Mouse (Mus musculus) limb, embryonic 12.5 days (tissue): ENCODE data around the gene Tex14. TPM values are rescaled to one million over a fixed set of nuclear protein-coding genes. Genes with fewer than 3 reads are reported as not detected.
"Not testable (repeated sequence)": the region's sequence is repeated elsewhere in the genome, so short reads cannot be mapped to it uniquely, and the experiment has no call there.

Source experiments
- ATAC-seq: fragments of 200-750 bp; cut with Nextera tagmentation; 2 replicates; pipeline ENCODE4 v1.8.0; 2017; ENCODE audit warnings: low read depth, moderate TSS enrichment; ENCODE audit not compliant: insufficient number of reproducible peaks, insufficient read depth, low FRiP score, low TSS enrichment
- H3K27ac ChIP-seq: fragments of 300-500 bp; sonication (generic); 2 replicates; pipeline ENCODE4 v1.5.1; 2016; ENCODE audit warnings: mild to moderate bottlenecking, moderate library complexity
- H3K27me3 ChIP-seq: fragments of 300-500 bp; sonication (generic); 2 replicates; pipeline ENCODE4 v1.6.1; 2016; ENCODE audit warnings: mild to moderate bottlenecking, moderate library complexity
- H3K36me3 ChIP-seq: fragments of 300-500 bp; sonication (generic); 2 replicates; pipeline ENCODE4 v1.6.1; 2016; ENCODE audit warnings: mild to moderate bottlenecking, moderate library complexity
- H3K4me1 ChIP-seq: fragments of 300-500 bp; sonication (generic); replicated peaks from 2 replicates; pipeline ENCODE4 v1.6.1; 2016
- H3K4me2 ChIP-seq: fragments of 300-500 bp; sonication (generic); 2 replicates; pipeline ENCODE4 v1.6.1; 2016; ENCODE audit warnings: mild to moderate bottlenecking, moderate library complexity
- H3K4me3 ChIP-seq: fragments of 300-500 bp; sonication (generic); replicated peaks from 2 replicates; pipeline ENCODE4 v1.5.1; 2016; ENCODE audit warnings: mild to moderate bottlenecking
- H3K9ac ChIP-seq: fragments of 300-500 bp; sonication (generic); replicated peaks from 2 replicates; pipeline ENCODE4 v1.6.1; 2016; ENCODE audit warnings: mild to moderate bottlenecking, moderate library complexity
- H3K9me3 ChIP-seq: fragments of 300-500 bp; sonication (generic); 2 replicates; pipeline ENCODE4 v1.6.1; 2016; ENCODE audit warnings: mild to moderate bottlenecking, moderate library complexity
- WGBS: fragments of 180-500 bp; shearing (Covaris S2); methylation state at CpG from one replicate; pipeline ENCODE4 v1.1.7; 2016; 5-methylcytosine and 5-hydroxymethylcytosine counted together
- polyA plus RNA-seq: library from polyadenylated mRNA; unstranded; fragments of >200 nt; fragmentation: Nextera tagmentation; extraction: Ambion mirVana; gene quantifications from 2 replicates; pipeline ENCODE4 v1.2.1, GENCODE M21; 2016

Tex14 gene
- polyA plus RNA-seq, 1 experiment from 2014 or later, result 0.81 TPM

DNA sequence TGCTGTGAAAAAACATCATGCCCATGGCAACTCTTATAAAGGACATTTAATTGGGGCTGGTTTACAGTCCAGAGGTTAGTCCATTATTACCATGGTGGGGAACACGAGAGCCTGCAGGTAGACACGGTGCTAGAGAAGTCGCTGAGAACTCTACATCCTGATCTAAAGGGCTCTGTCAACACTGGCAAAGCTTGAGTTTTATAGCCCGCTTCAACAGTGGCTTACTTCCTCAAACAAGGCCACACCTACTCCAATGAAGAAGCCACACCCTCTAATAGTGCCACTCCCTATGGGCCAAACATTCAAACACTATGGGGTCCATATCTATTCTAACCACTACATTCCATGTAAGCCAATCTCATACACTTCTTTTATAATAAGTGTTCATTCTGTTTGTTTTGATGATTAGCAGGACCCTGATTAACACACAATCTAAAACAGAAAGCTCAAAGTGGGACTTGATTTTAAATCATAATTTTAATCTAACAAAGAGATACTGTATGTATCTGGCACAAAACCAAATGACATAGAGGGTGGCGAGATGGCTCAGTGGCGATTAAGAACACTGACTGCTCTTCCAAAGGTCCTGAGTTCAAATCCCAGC is 61.2 kb downstream of the Tex14 start:
- H3K9me3 ChIP-seq, result no peaks in the 10 kb centered on the region
- H3K4me3 ChIP-seq, result no peak overlapping the region
- ATAC-seq, result no peak
- H3K4me1 ChIP-seq, result peaks cover 15% of the 10 kb centered on the region; the same call in 1 of the 2 replicates
- H3K27ac ChIP-seq, result no peak overlapping the region
- 0 out of 2 replicates have a peak, but pooled peaks cover 3% of the 10 kb centered on the region for H3K27me3 ChIP-seq
- H3K4me2 ChIP-seq, result no peak overlapping the region
- 69% methylated on average over 6 of the region's 6 CpGs for WGBS
- no peaks in the 10 kb centered on the region for H3K36me3 ChIP-seq
- H3K9ac ChIP-seq, result no peak overlapping the region

DNA sequence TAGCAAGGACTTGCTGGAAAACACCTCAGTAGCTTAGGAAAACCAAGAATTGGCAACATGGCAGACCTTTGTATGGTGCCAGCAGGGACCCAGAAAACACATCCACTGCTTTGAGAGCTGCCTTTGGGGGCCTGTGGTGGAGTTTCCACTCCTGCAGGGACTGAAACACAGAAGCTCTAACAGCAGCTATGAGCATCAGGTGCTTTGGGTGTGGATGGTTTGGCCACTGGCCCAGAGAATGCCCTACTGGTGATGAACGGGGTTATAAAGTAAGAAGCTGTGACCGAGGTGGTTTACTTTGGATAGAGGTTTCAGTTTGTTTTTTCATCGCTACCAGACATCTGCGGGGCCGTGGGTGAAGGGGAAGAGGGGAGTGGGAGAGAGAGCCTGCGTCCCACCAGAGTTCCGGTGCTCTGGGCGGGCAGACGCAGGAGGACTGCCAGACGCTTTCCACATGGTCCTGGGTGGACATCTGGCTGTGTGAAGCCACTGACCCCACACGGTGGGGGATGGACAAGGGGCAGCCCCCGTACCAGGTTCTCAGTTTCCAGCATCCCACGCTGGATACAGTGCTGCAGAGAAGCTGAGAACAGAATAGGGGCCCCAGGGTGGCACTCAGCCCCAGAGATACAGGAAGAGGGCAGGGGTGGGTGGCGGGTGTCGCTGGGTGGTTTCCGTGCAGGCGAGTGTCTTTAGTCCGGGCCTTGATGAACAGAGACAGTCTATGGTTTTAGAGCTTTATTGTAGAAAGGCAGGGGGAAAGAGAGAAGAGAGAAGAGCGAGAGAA is 62.8 kb downstream of the Tex14 start:
- ATAC-seq, result no peak
- WGBS, result 35% methylated on average over 19 of the region's 19 CpGs

DNA sequence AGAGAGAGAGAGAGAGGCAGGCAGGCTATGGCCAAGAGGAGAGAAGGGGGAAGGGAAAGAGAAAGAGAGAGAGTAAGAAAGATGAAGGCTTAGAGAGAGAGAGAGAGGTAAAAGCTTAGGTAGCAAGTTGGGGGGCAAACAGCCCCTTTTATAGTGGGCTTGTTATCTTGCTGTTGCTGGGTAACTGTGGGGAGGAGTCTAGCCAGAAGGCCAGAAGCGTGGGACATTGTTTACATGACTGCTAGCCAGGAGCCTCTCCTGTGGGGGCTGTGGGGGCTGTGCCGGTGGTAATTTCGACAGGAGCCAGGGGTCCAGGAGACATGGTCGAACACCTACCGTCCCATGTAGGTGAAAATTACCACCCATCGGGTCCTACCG is 63.4 kb downstream of the Tex14 start:
- no peak overlapping the region for H3K4me3 ChIP-seq
- H3K4me2 ChIP-seq, result peak overlapping the region; percentile 31; the same call in 1 of the 2 replicates
- WGBS, result 32% methylated on average over 7 of the region's 7 CpGs
- no peak overlapping the region for H3K27ac ChIP-seq
- peaks cover 13% of the 10 kb centered on the region; the same call in 1 of the 2 replicates for H3K4me1 ChIP-seq
- ATAC-seq, result no peak
- H3K9me3 ChIP-seq, result no peaks in the 10 kb centered on the region
- H3K27me3 ChIP-seq, result 0 out of 2 replicates have a peak, but pooled peaks cover 3% of the 10 kb centered on the region
- no peaks in the 10 kb centered on the region for H3K36me3 ChIP-seq
- no peak overlapping the region for H3K9ac ChIP-seq

More for the DNA sequence above, 62.8 kb downstream of the Tex14 start:
- Histone ChIP-seq H3K27ac (no peak overlapping the region), H3K9me3 (no peaks in the 10 kb centered on the region), H3K4me3 (no peak overlapping the region), H3K4me1 (peaks cover 15% of the 10 kb centered on the region; the same call in 1 of the 2 replicates), H3K36me3 (no peaks in the 10 kb centered on the region), H3K27me3 (0 out of 2 replicates have a peak, but pooled peaks cover 3% of the 10 kb centered on the region), H3K4me2 (peak overlapping the region; percentile 31; the same call in 1 of the 2 replicates), H3K9ac (no peak overlapping the region)

DNA sequence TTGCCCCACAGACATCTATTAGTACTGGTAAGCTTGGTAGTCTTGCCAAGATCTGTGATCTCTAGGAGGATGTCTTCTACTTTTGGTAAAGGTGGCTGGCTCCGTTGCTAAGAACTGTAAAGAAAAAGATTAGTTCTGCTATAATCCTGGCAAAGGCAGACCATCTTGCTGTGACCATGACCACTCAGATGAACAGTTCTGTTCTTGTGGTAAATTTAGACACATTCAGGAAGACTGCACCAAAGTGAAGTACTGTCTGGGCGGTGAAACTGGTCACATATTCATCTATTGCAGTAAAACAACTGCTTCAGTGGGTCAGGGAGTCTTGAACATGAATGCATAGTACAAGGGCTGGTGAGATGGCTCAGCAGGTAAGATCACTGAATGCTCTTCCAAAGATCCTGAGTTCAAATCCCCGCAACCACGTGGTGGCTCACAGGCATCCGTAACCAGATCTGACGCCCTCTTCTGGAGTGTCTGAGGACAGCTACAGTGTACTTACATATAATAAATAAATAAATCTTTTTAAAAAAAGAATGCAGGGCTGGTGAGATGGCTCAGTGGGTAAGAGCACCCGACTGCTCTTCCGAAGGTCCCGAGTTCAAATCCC is 63.9 kb downstream of the Tex14 start:
- Histone ChIP-seq H3K9ac (no peak overlapping the region), H3K4me2 (no peak overlapping the region), H3K27ac (no peak overlapping the region), H3K27me3 (0 out of 2 replicates have a peak, but pooled peaks cover 3% of the 10 kb centered on the region), H3K4me3 (no peak overlapping the region), H3K36me3 (no peaks in the 10 kb centered on the region), H3K4me1 (peaks cover 11% of the 10 kb centered on the region; the same call in 1 of the 2 replicates), H3K9me3 (no peaks in the 10 kb centered on the region)
- WGBS, result 82% methylated on average over 9 of the region's 9 CpGs
- no peak for ATAC-seq

DNA sequence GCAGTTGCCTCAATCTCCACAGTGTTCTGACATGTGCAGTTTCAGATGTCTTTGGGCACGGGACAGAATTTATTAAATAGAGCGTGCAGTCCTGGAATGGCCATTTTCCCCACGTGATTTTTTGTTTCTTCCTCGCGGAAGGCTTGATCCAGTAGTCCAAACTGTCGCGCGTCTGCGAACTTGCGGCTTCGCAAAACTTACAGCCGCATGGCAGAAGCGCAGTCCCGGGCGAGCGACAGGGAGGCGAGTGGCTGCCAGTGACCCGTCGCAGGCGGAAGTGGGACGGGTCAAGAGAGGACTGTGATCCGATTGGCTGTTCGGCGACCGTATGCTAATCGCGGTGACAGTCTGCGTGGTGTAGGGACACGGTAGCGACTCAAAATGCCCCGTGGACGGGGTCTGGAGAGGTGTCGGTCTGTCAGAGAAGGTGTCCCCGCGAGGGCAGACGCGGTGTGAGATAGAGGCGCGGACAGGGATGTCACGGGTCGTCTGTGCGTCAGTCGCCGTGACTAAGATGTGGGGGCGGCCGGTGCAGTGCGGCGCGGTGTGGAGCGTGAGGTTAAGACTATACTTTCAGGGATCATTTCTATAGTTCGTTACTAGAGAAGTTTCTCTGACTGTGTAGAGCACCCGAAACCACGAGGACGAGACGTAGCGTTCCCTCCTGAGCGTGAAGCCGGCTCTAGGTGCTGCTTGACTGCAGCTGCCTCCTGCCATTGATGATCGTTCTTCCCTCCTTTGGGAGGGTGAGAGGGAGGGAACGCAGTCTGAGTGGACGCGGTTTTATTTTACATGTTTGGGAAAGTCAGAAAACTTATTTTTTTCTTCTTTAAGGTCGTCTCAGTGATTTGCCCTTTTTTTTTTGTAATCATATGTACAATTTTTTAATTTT is 66.2 kb downstream of the Tex14 start:
- peak overlapping the region; percentile 56 for H3K4me2 ChIP-seq
- under 1% methylated on average over 33 of the region's 63 CpGs for WGBS
- 0 out of 2 replicates have a peak overlapping the region, but pooled peaks have one; percentile 40 for H3K9ac ChIP-seq
- H3K36me3 ChIP-seq, H3K27me3 ChIP-seq, H3K9me3 ChIP-seq: not testable (repeated sequence)
- H3K27ac ChIP-seq, result peak overlapping the region; percentile 32; the same call in 1 of the 2 replicates
- H3K4me3 ChIP-seq, result peak overlapping the region; percentile 38
- peak; percentile 99 for ATAC-seq
- peaks cover 11% of the 10 kb centered on the region; the same call in 1 of the 2 replicates for H3K4me1 ChIP-seq

DNA sequence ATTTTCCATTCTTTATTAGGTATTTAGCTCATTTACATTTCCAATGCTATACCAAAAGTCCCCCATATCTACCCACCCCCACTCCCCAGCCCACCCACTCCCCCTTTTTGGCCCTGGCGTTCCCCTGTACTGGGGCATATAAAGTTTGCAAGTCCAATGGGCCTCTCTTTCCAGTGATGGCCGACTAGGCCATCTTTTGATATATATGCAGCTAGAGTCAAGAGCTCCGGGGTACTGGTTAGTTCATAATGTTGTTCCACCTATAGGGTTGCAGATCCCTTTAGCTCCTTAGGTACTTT is 66.8 kb downstream of the Tex14 start:
- H3K9ac ChIP-seq, H3K27me3 ChIP-seq, H3K4me3 ChIP-seq, H3K36me3 ChIP-seq, H3K27ac ChIP-seq, H3K9me3 ChIP-seq, H3K4me2 ChIP-seq: not testable (repeated sequence)
- peaks cover 11% of the 10 kb centered on the region; the same call in 1 of the 2 replicates for H3K4me1 ChIP-seq
- ATAC-seq, result peak; percentile 49; the same call in 1 of the 2 replicates
- WGBS, result 0% methylated on average over 1 of the region's 3 CpGs

DNA sequence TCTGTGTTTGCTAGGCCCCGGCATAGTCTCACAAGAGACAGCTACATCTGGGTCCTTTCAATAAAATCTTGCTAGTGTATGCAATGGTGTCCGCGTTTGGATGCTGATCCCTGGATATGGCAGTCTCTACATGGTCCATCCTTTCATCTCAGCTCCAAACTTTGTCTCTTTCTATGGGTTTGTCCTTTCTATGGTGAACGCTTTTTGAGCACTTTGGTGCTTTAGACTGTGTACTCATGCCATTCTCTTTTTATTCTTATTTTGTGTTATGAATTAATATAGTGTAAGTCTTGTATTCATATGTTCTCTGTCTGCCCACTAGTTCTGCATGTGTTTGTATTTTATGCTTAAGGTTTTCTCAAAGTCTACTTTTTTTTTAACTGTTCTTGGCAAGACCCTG is 67.2 kb downstream of the Tex14 start:
- H3K4me3 ChIP-seq, H3K36me3 ChIP-seq, H3K27ac ChIP-seq, H3K9me3 ChIP-seq, H3K4me2 ChIP-seq, H3K9ac ChIP-seq, ATAC-seq, H3K27me3 ChIP-seq: not testable (repeated sequence)
- H3K4me1 ChIP-seq, result peaks cover 11% of the 10 kb centered on the region; the same call in 1 of the 2 replicates
- 28% methylated on average over 4 of the region's 4 CpGs for WGBS

DNA sequence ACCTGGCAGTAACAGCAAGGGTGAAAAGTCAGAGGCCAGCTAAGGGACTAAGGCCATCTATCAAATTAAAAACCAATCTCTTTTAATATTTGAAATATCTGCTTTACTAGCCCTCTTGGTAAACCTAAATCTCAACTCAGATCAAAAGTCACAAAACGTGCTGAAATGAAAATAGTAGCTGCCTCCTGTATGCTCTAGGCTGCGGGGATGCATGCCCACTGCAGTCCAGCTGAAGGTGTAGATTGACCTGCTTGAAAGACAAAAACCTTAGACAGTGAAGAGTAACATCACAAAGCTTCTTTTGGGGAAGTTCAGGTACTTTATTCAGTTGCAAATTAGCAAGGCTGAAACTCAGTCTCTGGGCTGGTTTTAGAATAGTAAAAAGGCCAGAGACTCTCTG is 74.3 kb downstream of the Tex14 start:
- not testable (repeated sequence) for H3K4me1 ChIP-seq, ATAC-seq, H3K9me3 ChIP-seq, H3K9ac ChIP-seq, H3K4me3 ChIP-seq, H3K27ac ChIP-seq, H3K4me2 ChIP-seq, H3K27me3 ChIP-seq, H3K36me3 ChIP-seq
- 69% methylated on average over 2 of the region's 2 CpGs for WGBS

DNA sequence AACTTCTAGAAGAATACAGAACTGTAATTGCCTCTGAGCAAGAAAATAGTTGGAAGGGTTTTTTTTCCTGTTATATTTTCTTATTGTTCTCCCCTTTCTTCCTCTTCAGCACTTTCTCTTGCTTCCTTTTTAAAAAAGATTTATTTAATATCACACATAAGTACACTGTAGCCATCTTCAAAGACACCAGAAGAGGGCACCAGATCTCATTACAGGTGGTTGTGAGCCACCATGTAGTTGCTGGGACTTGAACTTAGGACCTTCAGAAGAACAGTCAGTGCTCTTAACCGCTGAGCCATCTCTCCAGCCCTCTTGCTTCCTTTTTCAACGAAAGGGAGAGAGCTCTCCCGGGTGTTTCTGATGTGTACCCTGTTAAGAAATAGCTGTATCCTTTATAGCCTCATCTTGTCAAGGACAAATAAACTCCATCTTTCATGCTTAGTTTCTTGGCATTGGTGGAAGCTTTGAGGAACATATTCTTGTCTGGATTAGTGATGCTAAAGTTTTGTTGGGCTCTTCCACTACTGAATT is 79.0 kb downstream of the Tex14 start:
- no peak overlapping the region for H3K27ac ChIP-seq
- no peaks in the 10 kb centered on the region for H3K9me3 ChIP-seq
- no peak overlapping the region for H3K4me3 ChIP-seq
- no peak overlapping the region for H3K4me2 ChIP-seq
- no peaks in the 10 kb centered on the region for H3K36me3 ChIP-seq
- no peaks in the 10 kb centered on the region for H3K4me1 ChIP-seq
- H3K27me3 ChIP-seq, result no peaks in the 10 kb centered on the region
- no peak for ATAC-seq
- H3K9ac ChIP-seq, result no peak overlapping the region
- 78% methylated on average over 3 of the region's 3 CpGs for WGBS

DNA sequence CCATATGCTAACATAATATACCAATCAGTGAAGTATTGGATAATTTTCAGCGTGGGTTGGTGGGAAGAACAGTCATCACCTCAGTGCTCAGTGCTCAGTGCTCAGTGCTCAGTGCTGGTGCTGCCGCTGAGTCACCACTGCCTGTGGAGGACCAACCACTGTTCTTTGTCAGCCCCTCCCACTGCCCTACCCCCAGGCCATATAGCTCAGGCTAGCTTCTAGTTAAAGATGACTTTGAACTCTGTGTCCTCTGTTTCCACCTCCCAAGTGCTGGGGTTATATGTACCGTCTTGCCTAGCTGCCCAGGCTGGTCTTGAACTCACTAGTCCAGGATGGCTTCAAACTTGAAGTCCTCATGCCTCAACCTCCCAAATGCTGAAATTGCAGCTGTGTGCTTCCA is 84.1 kb downstream of the Tex14 start:
- Histone ChIP-seq H3K36me3 (no peaks in the 10 kb centered on the region), H3K4me1 (no peaks in the 10 kb centered on the region), H3K27me3 (no peaks in the 10 kb centered on the region), H3K9ac (no peak overlapping the region), H3K4me2 (no peak overlapping the region), H3K27ac (no peak overlapping the region), H3K9me3 (0 out of 2 replicates have a peak, but pooled peaks cover under 1% of the 10 kb centered on the region), H3K4me3 (no peak overlapping the region)
- WGBS, result 74% methylated on average over 3 of the region's 3 CpGs
- no peak for ATAC-seq
